Mouse (Mus musculus) testis, adult 2 months (tissue): ENCODE measurements around the gene Tmem38a.

Experiments used
- CTCF ChIP-seq: fragments of 200-500 bp; IDR thresholded peaks from 2 replicates; pipeline ENCODE4 v1.5.1; 2012; ENCODE audit warnings: low read depth, mild to moderate bottlenecking, inconsistent platforms, low read length, moderate library complexity; ENCODE audit not compliant: control insufficient read depth, insufficient read depth, insufficient replicate concordance
- POLR2A ChIP-seq: fragments of 200-500 bp; IDR thresholded peaks from 2 replicates; pipeline ENCODE4 v1.6.1; 2012; ENCODE audit warnings: low read depth, mild to moderate bottlenecking, inconsistent platforms, low read length, moderate library complexity; ENCODE audit not compliant: control insufficient read depth

DNA sequence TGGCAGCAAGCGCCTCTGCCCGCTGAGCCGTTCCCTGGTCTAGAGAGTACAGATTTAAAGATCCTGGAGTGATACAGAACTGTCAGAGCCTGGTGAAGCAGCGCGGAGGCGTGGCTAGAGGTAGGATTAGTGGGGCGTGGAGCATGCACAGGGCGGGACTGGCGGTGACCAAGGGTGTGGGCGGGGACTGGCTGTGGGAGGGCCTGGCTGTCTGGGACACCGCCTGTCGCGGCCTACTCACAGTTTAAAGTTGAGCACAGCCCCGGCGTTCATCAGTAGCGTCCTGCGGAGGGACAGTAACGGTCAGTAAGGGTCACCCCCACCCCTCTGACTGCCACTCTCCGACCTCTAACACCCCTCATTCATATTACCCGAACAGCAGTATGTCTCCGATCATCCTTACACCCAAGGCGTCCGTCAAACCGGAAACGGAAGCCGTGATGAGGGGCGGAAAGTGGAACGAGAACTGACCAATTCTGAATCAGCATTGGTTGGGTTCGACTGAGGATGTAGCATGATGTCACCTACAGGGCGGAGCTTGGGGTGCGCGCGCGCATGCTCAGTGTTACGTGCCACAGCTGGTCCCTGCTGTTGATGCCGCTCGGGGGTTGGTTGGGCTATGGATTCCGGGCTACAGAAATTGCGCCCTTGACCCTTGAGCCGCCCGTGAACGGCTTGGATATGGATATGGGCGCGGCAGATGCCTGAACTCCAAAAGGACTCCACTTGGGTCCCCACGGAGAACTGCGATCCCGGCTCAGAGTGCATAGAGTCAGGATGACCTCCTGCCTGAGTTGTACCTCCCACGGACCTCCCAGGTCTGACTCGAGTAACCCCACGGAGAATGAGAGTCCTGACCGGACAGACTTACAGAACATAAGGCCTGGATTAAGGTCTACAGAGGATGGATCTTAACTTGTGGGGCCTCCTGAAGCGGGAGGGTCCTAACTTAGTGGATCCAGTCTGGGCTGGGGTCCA, 933 bp upstream of the Tmem38a start, which contains the start of gene Smim7:
- no peak for TF ChIP-seq CTCF
- TF ChIP-seq POLR2A = peak; percentile 78
